Mouse (Mus musculus) G1E (cell line): ENCODE results near the gene Timp4. TPM values are rescaled to one million over a fixed set of nuclear protein-coding genes. Genes with fewer than 3 reads are reported as not detected.

Experiments used
- ATAC-seq: 2 replicates; pipeline ENCODE4 v1.8.0; 2016; ENCODE audit warnings: mild to moderate bottlenecking; ENCODE audit not compliant: insufficient number of reproducible peaks, poor library complexity, low FRiP score, severe bottlenecking; ENCODE audit errors: extremely low read depth
- DNase-seq: peaks from one replicate; pipeline ENCODE4 v3.0.0; 2012; ENCODE audit warnings: low spot score
- H3K27me3 ChIP-seq: 2 replicates; pipeline ENCODE4 v1.6.1; 2012; ENCODE audit warnings: mild to moderate bottlenecking, low read length, inconsistent platforms; ENCODE audit not compliant: insufficient read depth
- H3K36me3 ChIP-seq: replicated peaks from 2 replicates; pipeline ENCODE3; 2012; ENCODE audit warnings: mild to moderate bottlenecking, inconsistent platforms
- H3K4me1 ChIP-seq: 2 replicates; pipeline ENCODE4 v1.6.1; 2012; ENCODE audit warnings: low read depth, low read length, inconsistent platforms, mixed read lengths; ENCODE audit not compliant: insufficient read depth
- H3K4me3 ChIP-seq: 2 replicates; pipeline ENCODE4 v1.5.1; 2012; ENCODE audit warnings: low read depth, mild to moderate bottlenecking, inconsistent platforms, low read length, moderate library complexity, mixed read lengths
- H3K9me3 ChIP-seq: replicated peaks from 2 replicates; pipeline ENCODE4 v1.6.1; 2012; ENCODE audit warnings: inconsistent platforms
- CTCF ChIP-seq: IDR thresholded peaks from 2 replicates; pipeline ENCODE4 v1.5.1; 2012; ENCODE audit warnings: low read depth, low read length, inconsistent platforms, mixed read lengths
- GATA1 ChIP-seq: IDR thresholded peaks from 2 replicates; pipeline ENCODE4 v1.6.1; 2012; ENCODE audit warnings: borderline replicate concordance, low read length, inconsistent platforms, mixed read lengths
- GATA2 ChIP-seq: IDR thresholded peaks from 2 replicates; pipeline ENCODE4 v1.6.1; 2012; ENCODE audit warnings: low read depth, low read length, inconsistent platforms, borderline replicate concordance
- POLR2AphosphoS5 ChIP-seq: IDR thresholded peaks from 2 replicates; pipeline ENCODE4 v1.6.1; 2012; ENCODE audit warnings: low read depth, low read length, inconsistent platforms; ENCODE audit not compliant: insufficient replicate concordance
- TAL1 ChIP-seq: conservative IDR thresholded peaks from 2 replicates; pipeline ENCODE4 v1.6.1; 2012; ENCODE audit warnings: low read depth, low read length, inconsistent platforms, mixed read lengths
- polyA plus RNA-seq: library from polyadenylated mRNA; stranded (reverse); fragments of >175 nt; gene quantifications from 2 replicates; pipeline ENCODE4 v1.2.3, GENCODE M21; 2012
- total RNA-seq, 2 experiments: library from RNA; stranded (forward) in 1 of 2; stranded (reverse) in 1 of 2; fragments of 200-1000 nt in 1 of 2; fragments of >200 nt in 1 of 2; fragmentation: Nextera tagmentation in 1 of 2; gene quantifications; 2 replicates each; pipeline ENCODE4 v1.2.3; 2014 to 2017

Timp4 gene
- total and polyA plus RNA-seq, 3 experiments = 0.11 TPM; not detected in 2

DNA sequence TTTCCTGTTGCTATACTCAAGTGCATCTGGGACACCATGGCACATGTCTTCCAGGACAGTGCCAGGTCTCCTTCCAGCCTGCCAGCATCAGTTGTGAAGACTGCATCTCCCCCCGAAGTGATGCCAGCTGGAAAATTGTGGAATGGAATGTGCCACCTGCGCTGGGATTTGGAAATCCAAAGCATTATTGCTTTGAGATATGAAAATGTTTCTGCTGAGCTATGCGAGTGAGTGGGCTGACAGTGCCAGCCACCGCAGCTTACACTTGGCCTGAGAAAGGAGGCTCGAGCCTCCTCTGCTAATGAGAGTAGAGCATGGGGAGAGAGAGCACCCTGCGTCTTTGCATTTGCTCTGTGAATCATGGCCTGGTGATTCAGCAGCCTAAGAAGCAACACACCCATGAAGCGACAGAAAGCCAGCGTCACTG, 30.8 kb downstream of the Timp4 start:
- H3K4me1 ChIP-seq = no peaks in the 10 kb centered on the region
- DNase-seq (no peak), ATAC-seq (no peak)
- no peak overlapping the region for H3K4me3 ChIP-seq
- H3K9me3 ChIP-seq = no peaks in the 10 kb centered on the region
- H3K27me3 ChIP-seq = peaks cover 10% of the 10 kb centered on the region; the same call in 1 of the 2 replicates
- no peak for TF ChIP-seq POLR2AphosphoS5
- TF ChIP-seq TAL1 = no peak
- TF ChIP-seq CTCF = no peak
- TF ChIP-seq GATA1 = no peak
- TF ChIP-seq GATA2 = no peak
- H3K36me3 ChIP-seq = no peaks in the 10 kb centered on the region

- H3K4me3 ChIP-seq = no peak overlapping the region
- DNase-seq (no peak), ATAC-seq (no peak)
- no peaks in the 10 kb centered on the region for H3K36me3 ChIP-seq
- peaks cover 6% of the 10 kb centered on the region; the same call in 1 of the 2 replicates for H3K27me3 ChIP-seq
- H3K4me1 ChIP-seq = no peaks in the 10 kb centered on the region
- TF ChIP-seq TAL1 = no peak
- TF ChIP-seq CTCF = no peak
- TF ChIP-seq GATA2 = no peak
- TF ChIP-seq GATA1 = no peak
- no peak for TF ChIP-seq POLR2AphosphoS5
- no peaks in the 10 kb centered on the region for H3K9me3 ChIP-seq
Measured at GRCm38 (mm10) chr6:115213129-115213528, 38.9 kb downstream of the Timp4 start.

DNA sequence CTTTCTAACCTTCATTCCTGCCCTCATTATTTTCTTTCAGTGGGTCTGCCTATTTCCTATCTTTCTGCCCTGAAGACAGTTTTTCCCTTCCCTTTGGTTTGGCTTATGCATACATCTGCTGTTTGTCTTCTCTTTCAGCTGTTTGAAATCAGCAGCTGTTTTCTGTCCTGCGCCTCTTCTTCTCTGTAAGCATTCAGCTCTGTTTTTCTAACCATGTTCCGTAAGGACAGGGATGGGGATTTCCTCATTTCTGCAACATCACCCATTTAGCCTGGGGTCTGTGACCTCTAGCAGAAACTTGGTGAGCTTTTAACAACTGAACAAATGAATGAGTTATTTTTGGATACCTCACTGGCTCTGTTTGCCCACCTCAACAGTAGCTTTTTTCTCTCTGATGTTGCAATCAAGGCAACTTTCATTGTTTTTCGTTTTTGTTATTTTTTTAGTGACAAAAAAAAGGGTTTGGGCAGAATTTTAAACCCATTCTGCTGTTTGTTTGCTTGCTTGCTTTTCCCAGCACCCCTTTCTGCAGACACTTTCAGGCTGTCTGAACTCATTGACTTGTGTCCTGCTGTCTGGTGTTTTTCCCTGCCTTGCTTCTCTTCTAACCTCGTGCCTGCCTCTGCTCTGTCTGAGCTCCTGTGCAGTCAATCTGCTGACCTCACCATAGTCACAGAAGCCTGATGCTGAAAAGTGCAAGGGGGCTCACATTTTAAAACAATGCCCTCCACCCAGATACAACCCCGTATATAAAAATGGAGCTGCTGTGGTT, 39.7 kb downstream of the Timp4 start:
- Histone ChIP-seq H3K27me3 (peaks cover 6% of the 10 kb centered on the region; the same call in 1 of the 2 replicates), H3K9me3 (no peaks in the 10 kb centered on the region), H3K36me3 (no peaks in the 10 kb centered on the region), H3K4me1 (no peaks in the 10 kb centered on the region), H3K4me3 (no peak overlapping the region)
- no peak for ATAC-seq
- no peak for DNase-seq
- TF ChIP-seq TAL1 (no peak), CTCF (no peak), POLR2AphosphoS5 (no peak), GATA1 (no peak), GATA2 (no peak)

GRCm38 (mm10) chr6:115210820-115211219, 41.2 kb downstream of the Timp4 start:
- Histone ChIP-seq H3K36me3 (no peaks in the 10 kb centered on the region), H3K4me1 (no peaks in the 10 kb centered on the region), H3K9me3 (no peaks in the 10 kb centered on the region), H3K4me3 (no peak overlapping the region), H3K27me3 (peaks cover 6% of the 10 kb centered on the region; the same call in 1 of the 2 replicates)
- TF ChIP-seq GATA2 = no peak
- TF ChIP-seq GATA1 = no peak
- TF ChIP-seq CTCF = no peak
- TF ChIP-seq TAL1 = no peak
- TF ChIP-seq POLR2AphosphoS5 = no peak
- DNase-seq (no peak), ATAC-seq (no peak)

DNA sequence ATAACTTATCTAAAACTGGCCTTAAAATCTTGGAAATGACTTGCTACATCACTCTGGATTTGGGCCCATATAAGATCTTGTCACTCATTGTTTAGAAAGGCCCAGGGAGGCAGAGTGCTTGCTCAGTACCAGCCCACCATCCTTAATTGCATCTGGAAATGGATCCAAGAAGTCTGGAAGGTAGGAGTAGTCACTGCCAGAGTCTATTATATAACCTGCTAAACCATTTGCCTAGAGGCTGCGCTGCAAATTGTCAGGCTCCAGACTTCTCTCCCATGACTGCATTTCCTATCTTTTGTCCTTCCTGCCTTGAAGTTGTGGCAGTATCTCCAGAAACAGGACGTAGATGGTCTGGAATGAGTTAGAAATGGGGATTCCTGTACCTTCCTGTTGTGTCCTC, 41.8 kb downstream of the Timp4 start:
- no peak for TF ChIP-seq TAL1
- no peak for TF ChIP-seq POLR2AphosphoS5
- TF ChIP-seq GATA1 = no peak
- TF ChIP-seq GATA2 = no peak
- Histone ChIP-seq H3K27me3 (peaks cover 4% of the 10 kb centered on the region; the same call in 1 of the 2 replicates), H3K9me3 (no peaks in the 10 kb centered on the region), H3K4me3 (no peak overlapping the region), H3K4me1 (no peaks in the 10 kb centered on the region), H3K36me3 (no peaks in the 10 kb centered on the region)
- ATAC-seq (no peak), DNase-seq (no peak)

GRCm38 (mm10) chr6:115203029-115203428, 49.0 kb downstream of the Timp4 start:
- H3K4me3 ChIP-seq = no peak overlapping the region
- no peaks in the 10 kb centered on the region for H3K4me1 ChIP-seq
- ATAC-seq (no peak), DNase-seq (no peak)
- H3K36me3 ChIP-seq = no peaks in the 10 kb centered on the region
- H3K9me3 ChIP-seq = no peaks in the 10 kb centered on the region
- TF ChIP-seq CTCF (no peak), GATA1 (no peak)
- H3K27me3 ChIP-seq = no peaks in the 10 kb centered on the region
